Mouse (Mus musculus) limb, embryonic 11.5 days (tissue): Measurements from ENCODE around the gene Arhgap21. TPM values are rescaled to one million over a fixed set of nuclear protein-coding genes. Genes with fewer than 3 reads are reported as not detected.

Source experiments
- ATAC-seq: fragments of 200-750 bp; cut with Nextera tagmentation; 2 replicates; pipeline ENCODE4 v1.8.0; 2017; ENCODE audit warnings: low read depth; ENCODE audit not compliant: insufficient number of reproducible peaks, low FRiP score, low TSS enrichment
- DNase-seq: peaks from one replicate; pipeline ENCODE4 v3.0.0-alpha.2; 2015; ENCODE audit warnings: low spot score
- H3K27ac ChIP-seq: fragments of 300-500 bp; sonication (generic); replicated peaks from 2 replicates; pipeline ENCODE4 v1.5.1; 2014; ENCODE audit warnings: low read depth, mild to moderate bottlenecking, low read length
- H3K27me3 ChIP-seq: fragments of 300-500 bp; sonication (generic); 2 replicates; pipeline ENCODE4 v1.6.1; 2014; ENCODE audit warnings: mild to moderate bottlenecking, low read length, mixed read lengths; ENCODE audit not compliant: control insufficient read depth, insufficient read depth
- H3K36me3 ChIP-seq: fragments of 300-500 bp; sonication (generic); 2 replicates; pipeline ENCODE4 v1.6.1; 2014; ENCODE audit warnings: mild to moderate bottlenecking, low read length, moderate library complexity, mixed read lengths; ENCODE audit not compliant: control insufficient read depth, insufficient read depth
- H3K4me1 ChIP-seq: fragments of 300-500 bp; sonication (generic); 2 replicates; pipeline ENCODE4 v1.6.1; 2014; ENCODE audit warnings: low read length, mixed read lengths; ENCODE audit not compliant: control insufficient read depth, insufficient read depth
- H3K4me2 ChIP-seq: fragments of 300-500 bp; sonication (generic); 2 replicates; pipeline ENCODE4 v1.6.1; 2014; ENCODE audit warnings: low read depth, mild to moderate bottlenecking, moderate library complexity; ENCODE audit not compliant: severe bottlenecking
- H3K4me3 ChIP-seq: fragments of 300-500 bp; sonication (generic); 2 replicates; pipeline ENCODE4 v1.5.1; 2014; ENCODE audit warnings: low read depth, low read length
- H3K9ac ChIP-seq: fragments of 300-500 bp; sonication (generic); 2 replicates; pipeline ENCODE4 v1.6.1; 2014; ENCODE audit warnings: mild to moderate bottlenecking, low read length
- H3K9me3 ChIP-seq: fragments of 300-500 bp; sonication (generic); 2 replicates; pipeline ENCODE4 v1.6.1; 2016; ENCODE audit warnings: low read length; ENCODE audit not compliant: control insufficient read depth
- WGBS: fragments of 180-500 bp; shearing (Covaris S2); extraction: QIAGEN DNeasy Blood & Tissue Kit; methylation state at CpG from one replicate; pipeline ENCODE4 v1.1.7; 2014; 5-methylcytosine and 5-hydroxymethylcytosine counted together
- polyA plus RNA-seq: library from polyadenylated mRNA; unstranded; fragments of >200 nt; fragmentation: Nextera tagmentation; extraction: Ambion mirVana; gene quantifications from 2 replicates; pipeline ENCODE4 v1.2.1, GENCODE M21; 2014

The Arhgap21 gene
- polyA plus RNA-seq, 1 experiment from 2014 or later: 16.9 TPM

DNA sequence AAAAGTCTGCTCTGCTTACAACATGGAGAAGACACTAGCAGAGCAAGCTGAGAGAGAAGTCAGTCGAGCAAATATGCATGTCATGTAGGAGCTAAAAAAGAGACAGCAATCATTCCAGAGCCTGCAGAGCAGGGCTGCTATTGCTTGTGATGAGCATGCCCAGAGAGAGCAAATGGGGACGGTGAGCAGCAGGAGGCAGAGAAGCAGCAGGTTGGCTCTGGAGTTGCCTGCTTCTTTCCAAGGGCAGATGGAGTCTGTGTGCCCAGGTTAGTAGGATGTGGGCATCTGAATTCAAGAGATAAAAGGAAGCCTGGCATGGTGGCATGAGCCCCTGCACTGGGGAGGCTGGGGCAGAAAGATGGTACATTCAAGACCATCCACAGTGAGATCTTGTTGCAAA, 6.4 kb downstream of the Arhgap21 start:
- Histone ChIP-seq H3K4me1 (peaks cover 5% of the 10 kb centered on the region; the same call in 1 of the 2 replicates), H3K4me3 (no peak overlapping the region), H3K27me3 (no peaks in the 10 kb centered on the region), H3K9me3 (no peaks in the 10 kb centered on the region), H3K9ac (no peak overlapping the region), H3K27ac (no peak overlapping the region), H3K36me3 (no peaks in the 10 kb centered on the region), H3K4me2 (no peak overlapping the region)
- 28% methylated on average over 2 of the region's 2 CpGs for WGBS
- ATAC-seq: no peak
- DNase-seq: no peak

GRCm38 (mm10) chr2:20961825-20962224, 6.9 kb downstream of the Arhgap21 start:
- DNase-seq: no peak
- H3K27me3 ChIP-seq: no peaks in the 10 kb centered on the region
- H3K4me1 ChIP-seq: peaks cover 3% of the 10 kb centered on the region; the same call in 1 of the 2 replicates
- H3K4me3 ChIP-seq: no peak overlapping the region
- ATAC-seq: no peak
- H3K27ac ChIP-seq: no peak overlapping the region
- no peak overlapping the region for H3K9ac ChIP-seq
- no peak overlapping the region for H3K4me2 ChIP-seq
- H3K9me3 ChIP-seq: no peaks in the 10 kb centered on the region
- H3K36me3 ChIP-seq: no peaks in the 10 kb centered on the region
- WGBS: 47% methylated on average over 6 of the region's 6 CpGs

DNA sequence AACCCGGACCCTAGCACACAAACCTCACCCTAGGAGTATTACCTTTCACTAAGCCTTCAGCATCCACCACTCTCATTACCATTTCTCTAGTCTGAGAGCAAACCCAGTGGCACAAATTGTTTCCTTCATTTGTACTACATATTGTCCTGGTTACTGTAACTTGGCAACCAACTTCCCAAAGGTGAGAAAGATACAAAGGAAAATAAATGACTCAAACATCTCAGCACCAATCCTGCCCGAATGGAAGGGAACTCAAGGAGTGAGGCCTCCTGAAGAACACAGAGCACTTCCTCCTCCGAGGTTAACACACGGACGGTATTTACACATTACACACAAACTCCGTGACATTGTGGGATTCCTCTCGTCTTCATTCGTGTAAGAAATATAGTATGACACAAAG, 7.4 kb downstream of the Arhgap21 start:
- no peaks in the 10 kb centered on the region for H3K9me3 ChIP-seq
- no peak overlapping the region for H3K9ac ChIP-seq
- H3K36me3 ChIP-seq: no peaks in the 10 kb centered on the region
- H3K27me3 ChIP-seq: no peaks in the 10 kb centered on the region
- ATAC-seq: no peak
- DNase-seq: no peak
- WGBS: 79% methylated on average over 8 of the region's 8 CpGs
- H3K4me2 ChIP-seq: no peak overlapping the region
- no peak overlapping the region for H3K27ac ChIP-seq
- no peak overlapping the region for H3K4me3 ChIP-seq
- H3K4me1 ChIP-seq: peaks cover 3% of the 10 kb centered on the region; the same call in 1 of the 2 replicates

DNA sequence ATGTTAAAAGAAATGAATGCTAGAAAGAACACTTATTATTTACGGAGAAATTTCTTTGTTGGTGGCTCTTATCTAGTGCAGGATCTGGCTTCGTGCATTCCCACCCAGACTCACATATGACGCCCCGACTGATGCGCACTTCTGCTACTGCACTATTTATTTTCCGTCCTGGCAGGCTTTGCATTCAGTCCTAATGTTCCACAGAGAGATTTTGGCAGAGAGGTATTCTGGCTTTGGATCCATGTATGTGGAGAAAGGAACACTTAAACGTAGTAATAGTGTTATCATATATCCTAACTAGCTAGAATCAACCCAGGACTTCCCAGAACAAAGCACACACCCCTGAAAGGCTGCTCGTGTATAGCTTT, 8.0 kb downstream of the Arhgap21 start:
- ATAC-seq (no peak), DNase-seq (no peak)
- Histone ChIP-seq H3K27ac (no peak overlapping the region), H3K9ac (no peak overlapping the region), H3K4me1 (peaks cover 3% of the 10 kb centered on the region; the same call in 1 of the 2 replicates), H3K27me3 (no peaks in the 10 kb centered on the region), H3K36me3 (no peaks in the 10 kb centered on the region), H3K4me3 (no peak overlapping the region), H3K4me2 (no peak overlapping the region), H3K9me3 (no peaks in the 10 kb centered on the region)
- 87% methylated on average over 8 of the region's 8 CpGs for WGBS

DNA sequence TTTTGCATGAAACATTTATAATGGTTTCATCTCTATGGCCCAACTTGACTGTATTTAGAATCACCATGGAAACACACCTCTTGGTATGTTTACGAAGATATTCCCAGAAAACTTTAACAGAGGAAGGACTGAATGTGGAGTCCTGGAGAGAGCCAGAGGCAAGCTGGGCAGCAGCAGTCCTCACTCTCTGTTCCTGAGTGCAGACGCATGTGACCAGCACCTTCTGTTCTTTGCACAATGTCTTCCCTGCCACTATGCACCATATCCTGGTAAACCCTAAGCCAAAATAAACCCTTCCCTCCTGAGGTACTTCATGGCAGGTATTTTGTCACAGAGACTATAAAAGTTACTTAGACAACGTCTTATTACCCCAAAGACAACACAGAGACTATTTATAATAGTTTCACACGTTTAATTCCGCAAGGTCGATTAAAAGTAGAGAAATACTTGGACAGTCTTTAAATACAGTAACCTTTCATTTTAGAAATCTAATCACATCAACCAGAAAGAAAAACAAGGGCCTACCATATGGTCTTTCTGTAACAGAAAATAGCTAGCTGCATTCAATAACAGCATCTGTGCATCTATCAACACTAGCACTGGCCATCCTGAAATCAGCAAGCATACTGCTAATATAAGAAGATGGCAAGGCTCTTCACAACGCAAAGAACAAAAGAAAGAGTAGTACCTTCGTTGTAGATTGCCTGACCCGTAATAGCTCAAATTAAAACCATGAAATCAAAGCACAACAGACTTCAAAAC, 8.6 kb downstream of the Arhgap21 start:
- ATAC-seq: no peak
- no peaks in the 10 kb centered on the region for H3K9me3 ChIP-seq
- H3K4me3 ChIP-seq: no peak overlapping the region
- H3K4me1 ChIP-seq: peaks cover 3% of the 10 kb centered on the region; the same call in 1 of the 2 replicates
- DNase-seq: no peak
- no peak overlapping the region for H3K27ac ChIP-seq
- no peak overlapping the region for H3K9ac ChIP-seq
- no peaks in the 10 kb centered on the region for H3K36me3 ChIP-seq
- WGBS: 81% methylated on average over 9 of the region's 9 CpGs
- H3K4me2 ChIP-seq: no peak overlapping the region
- no peaks in the 10 kb centered on the region for H3K27me3 ChIP-seq

GRCm38 (mm10) chr2:20959045-20959444, 9.6 kb downstream of the Arhgap21 start:
- Histone ChIP-seq H3K9ac (no peak overlapping the region), H3K27me3 (no peaks in the 10 kb centered on the region), H3K4me1 (peaks cover 3% of the 10 kb centered on the region; the same call in 1 of the 2 replicates), H3K27ac (no peak overlapping the region), H3K4me3 (no peak overlapping the region), H3K9me3 (no peaks in the 10 kb centered on the region), H3K4me2 (no peak overlapping the region), H3K36me3 (no peaks in the 10 kb centered on the region)
- 33% methylated on average over 2 of the region's 2 CpGs for WGBS
- ATAC-seq (no peak), DNase-seq (no peak)

GRCm38 (mm10) chr2:20957995-20958394, 10.7 kb downstream of the Arhgap21 start:
- 89% methylated on average over 1 of the region's 1 CpGs for WGBS
- H3K27ac ChIP-seq: no peak overlapping the region

GRCm38 (mm10) chr2:20956716-20957115, 12.0 kb downstream of the Arhgap21 start:
- DNase-seq: no peak

More at GRCm38 (mm10) chr2:20957995-20958394, 10.7 kb downstream of the Arhgap21 start:
- no peak overlapping the region for H3K4me3 ChIP-seq
- H3K9ac ChIP-seq: no peak overlapping the region
- ATAC-seq (no peak), DNase-seq (no peak)
- peaks cover 3% of the 10 kb centered on the region; the same call in 1 of the 2 replicates for H3K4me1 ChIP-seq
- H3K4me2 ChIP-seq: no peak overlapping the region
- H3K36me3 ChIP-seq: no peaks in the 10 kb centered on the region
- H3K27me3 ChIP-seq: no peaks in the 10 kb centered on the region
- H3K9me3 ChIP-seq: no peaks in the 10 kb centered on the region

More at GRCm38 (mm10) chr2:20956716-20957115, 12.0 kb downstream of the Arhgap21 start:
- Histone ChIP-seq H3K27ac (no peak overlapping the region), H3K36me3 (no peaks in the 10 kb centered on the region), H3K9ac (no peak overlapping the region), H3K27me3 (no peaks in the 10 kb centered on the region), H3K4me1 (no peaks in the 10 kb centered on the region), H3K4me3 (no peak overlapping the region), H3K4me2 (no peak overlapping the region), H3K9me3 (no peaks in the 10 kb centered on the region)
- ATAC-seq: no peak
- 78% methylated on average over 5 of the region's 5 CpGs for WGBS
